Mouse (Mus musculus): ENCODE measurements around the gene Trcg1.

Gene Trcg1

GRCm38 (mm10) chr9:57233767-57234166 lies 2.6 kb upstream of the Trcg1 start:
- DNase-seq = no peak

GRCm38 (mm10) chr9:57237705-57238104 lies 1.3 kb downstream of the Trcg1 start:
- no peak for DNase-seq

- DNase-seq = no peak
Measured at GRCm38 (mm10) chr9:57238220-57238619, 1.9 kb downstream of the Trcg1 start.

GRCm38 (mm10) chr9:57241111-57241510 lies 4.8 kb downstream of the Trcg1 start:
- no peak for DNase-seq

GRCm38 (mm10) chr9:57242916-57243315 lies 6.6 kb downstream of the Trcg1 start:
- DNase-seq = no peak

GRCm38 (mm10) chr9:57244106-57244685 lies 7.8 kb downstream of the Trcg1 start:
- DNase-seq = no peak

- no peak for DNase-seq
Measured at GRCm38 (mm10) chr9:57246482-57246881, 10.1 kb downstream of the Trcg1 start.

- no peak for DNase-seq
Measured at GRCm38 (mm10) chr9:57247201-57247671, 10.9 kb downstream of the Trcg1 start.

GRCm38 (mm10) chr9:57248030-57248942 lies 11.9 kb downstream of the Trcg1 start:
- no peak for DNase-seq

- DNase-seq = no peak
Measured at GRCm38 (mm10) chr9:57250026-57250425, 13.7 kb downstream of the Trcg1 start.

- no peak for DNase-seq
Measured at GRCm38 (mm10) chr9:57251139-57251538, 14.8 kb downstream of the Trcg1 start.

- DNase-seq = no peak
Measured at GRCm38 (mm10) chr9:57254061-57254460, 17.7 kb downstream of the Trcg1 start.

- DNase-seq = no peak
Measured at GRCm38 (mm10) chr9:57254823-57255495, 18.6 kb downstream of the Trcg1 start.

GRCm38 (mm10) chr9:57256309-57256708 lies 20.0 kb downstream of the Trcg1 start:
- no peak for DNase-seq

GRCm38 (mm10) chr9:57256861-57257260 lies 20.5 kb downstream of the Trcg1 start:
- no peak for DNase-seq

- no peak for DNase-seq
Measured at GRCm38 (mm10) chr9:57257627-57258026, 21.3 kb downstream of the Trcg1 start.

- DNase-seq = peak; percentile 84
Measured at GRCm38 (mm10) chr9:57259736-57260135, 23.4 kb downstream of the Trcg1 start.

- DNase-seq = no peak
Measured at GRCm38 (mm10) chr9:57260940-57261339, 24.6 kb downstream of the Trcg1 start.

- peak; percentile 50 for DNase-seq
Measured at GRCm38 (mm10) chr9:57261516-57261912, 25.2 kb downstream of the Trcg1 start.

- DNase-seq = peak; percentile 68
Measured at GRCm38 (mm10) chr9:57261913-57262794, 25.8 kb downstream of the Trcg1 start, which contains the start of gene 1700017B05Rik. Gene 1700017B05Rik (minus strand): TSS chr9:57262612.

GRCm38 (mm10) chr9:57262795-57263684 lies 26.7 kb downstream of the Trcg1 start:
- no peak for DNase-seq

Measured in right cerebral cortex, postnatal 25 days (tissue).